Mouse (Mus musculus) pancreas, adult 10 weeks (tissue): ENCODE data around the gene Gm13288. TPM values are rescaled to one million over a fixed set of nuclear protein-coding genes. Genes with fewer than 3 reads are reported as not detected.

Source experiments
- polyA plus RNA-seq: library from polyadenylated mRNA; stranded (reverse); fragments of 350-450 nt; fragmentation: Illumina TruSeq; extraction: RNeasy Lipid Tissue Mini Kit (QIAGEN cat#74804); gene quantifications from one replicate; pipeline ENCODE4 v1.2.3, GENCODE M21; 2015; ENCODE audit warnings: low read depth, low replicate concordance; ENCODE audit not compliant: insufficient read depth

Gene Gm13288
- polyA plus RNA-seq, 1 experiment from 2014 or later: not detected

Other genes with a start within 250 kb of the Gm13288 start
- gene Ifna15, start 247.3 kb upstream of the Gm13288 start, polyA plus RNA-seq: not detected
- gene Ifna14, start 233.7 kb upstream of the Gm13288 start, polyA plus RNA-seq: not detected
- not detected for gene Ifna9, start 213.1 kb upstream of the Gm13288 start, polyA plus RNA-seq
- not detected for gene Ifna12, start 202.2 kb upstream of the Gm13288 start, polyA plus RNA-seq
- gene C87499, start 171.1 kb upstream of the Gm13288 start, polyA plus RNA-seq: not detected
- gene Ifna13, start 161.1 kb upstream of the Gm13288 start, polyA plus RNA-seq: not detected
- gene Ifna16, start 128.6 kb upstream of the Gm13288 start, polyA plus RNA-seq: not detected
- not detected for gene Ifna2, start 121.6 kb upstream of the Gm13288 start, polyA plus RNA-seq
- gene Ifnab, start 114.2 kb upstream of the Gm13288 start, polyA plus RNA-seq: not detected
- not detected for gene Gm26566, start 83.7 kb upstream of the Gm13288 start, polyA plus RNA-seq
- 7.4 TPM for gene Klhl9, start 83.1 kb upstream of the Gm13288 start, polyA plus RNA-seq
- gene Gm13271, start 50.7 kb upstream of the Gm13288 start, polyA plus RNA-seq: not detected
- gene Gm13283, start 45.4 kb upstream of the Gm13288 start, polyA plus RNA-seq: not detected
- gene Gm13290, start 31.7 kb upstream of the Gm13288 start, polyA plus RNA-seq: not detected
- gene Gm13289, start 28.6 kb upstream of the Gm13288 start, polyA plus RNA-seq: not detected
- not detected for gene Gm13272, start 25.7 kb upstream of the Gm13288 start, polyA plus RNA-seq
- not detected for gene Ifnz, start 23.4 kb upstream of the Gm13288 start, polyA plus RNA-seq
- gene Gm13276, start 19.8 kb upstream of the Gm13288 start, polyA plus RNA-seq: not detected
- not detected for gene Gm13277, start 16.9 kb upstream of the Gm13288 start, polyA plus RNA-seq
- gene Gm13278, start 14.0 kb upstream of the Gm13288 start, polyA plus RNA-seq: not detected
- gene Gm13275, start 11.0 kb upstream of the Gm13288 start, polyA plus RNA-seq: not detected
- gene Gm13279, start 8.1 kb upstream of the Gm13288 start, polyA plus RNA-seq: not detected
- gene Gm13285, start 5.9 kb upstream of the Gm13288 start, polyA plus RNA-seq: not detected
- gene Gm13287, start 2.3 kb upstream of the Gm13288 start, polyA plus RNA-seq: not detected
- gene Ifna7, start 10.7 kb downstream of the Gm13288 start, polyA plus RNA-seq: not detected
- gene Ifna11, start 14.4 kb downstream of the Gm13288 start, polyA plus RNA-seq: not detected
- gene Ifna6, start 21.9 kb downstream of the Gm13288 start, polyA plus RNA-seq: not detected
- gene Ifna5, start 30.0 kb downstream of the Gm13288 start, polyA plus RNA-seq: not detected
- not detected for gene Ifna4, start 36.3 kb downstream of the Gm13288 start, polyA plus RNA-seq
- gene Ifna1, start 44.6 kb downstream of the Gm13288 start, polyA plus RNA-seq: not detected
- not detected for gene Ifne, start 74.7 kb downstream of the Gm13288 start, polyA plus RNA-seq